Mouse (Mus musculus): ENCODE results near the gene Ppm1b.

The Ppm1b gene

DNA sequence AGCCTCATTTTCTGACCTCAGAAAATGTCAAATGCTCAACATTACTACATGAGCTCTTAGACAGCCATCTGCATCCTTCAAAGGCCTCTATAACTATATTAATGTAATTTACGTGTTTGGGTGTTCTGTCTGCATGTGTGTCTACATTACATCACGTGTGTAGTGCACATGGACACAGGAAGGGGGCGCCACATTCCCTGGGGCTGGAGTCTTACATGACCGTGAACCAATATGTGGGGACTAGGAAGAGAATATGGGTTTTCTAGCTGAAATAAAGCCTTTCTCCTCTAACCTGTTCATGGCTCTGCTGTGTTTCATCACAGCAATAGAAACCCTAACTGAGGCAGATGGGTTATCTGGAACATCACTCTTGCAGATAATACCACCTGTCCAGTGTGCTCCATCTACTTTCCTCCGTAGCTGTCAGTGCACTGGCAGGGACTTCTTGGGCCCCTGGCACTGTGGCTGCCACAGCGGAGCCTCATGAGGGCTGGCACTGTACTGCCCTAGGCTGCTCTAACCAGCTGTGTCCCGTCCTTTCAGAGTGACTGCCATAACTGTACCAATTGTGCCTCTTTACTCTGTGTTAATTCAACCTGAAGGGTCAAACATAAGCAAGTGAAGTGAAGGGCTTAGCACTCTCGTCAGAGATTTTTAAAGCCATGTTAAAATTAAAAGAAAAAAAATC, 114.7 kb downstream of the Ppm1b start:
- no peak for DNase-seq (ENCODE audit: low spot score)

- DNase-seq (ENCODE audit: low spot score), result no peak
Observed at GRCm38 (mm10) chr17:85072383-85072782, 115.8 kb downstream of the Ppm1b start.

DNA sequence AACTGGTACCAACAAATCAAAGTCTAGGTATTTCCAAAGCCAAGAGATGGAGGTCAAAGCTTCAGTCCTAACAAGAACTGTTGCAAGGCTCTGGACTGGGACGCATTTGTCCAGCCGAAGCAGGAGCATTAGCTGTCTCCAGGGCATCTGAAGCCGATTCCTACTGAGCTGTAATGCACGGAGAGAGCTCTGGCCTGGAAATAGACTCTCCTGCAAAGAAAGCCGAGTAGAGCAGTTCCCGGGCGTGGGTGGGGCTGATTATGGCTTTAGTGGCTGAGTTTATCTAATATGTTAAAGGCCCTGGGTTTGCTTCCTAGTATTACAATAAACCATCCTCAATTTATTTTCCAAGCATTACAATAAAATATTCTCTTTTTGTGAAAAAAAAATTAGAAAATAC, 116.7 kb downstream of the Ppm1b start:
- no peak for DNase-seq (ENCODE audit: low spot score)
